In the genomic region with DNA sequence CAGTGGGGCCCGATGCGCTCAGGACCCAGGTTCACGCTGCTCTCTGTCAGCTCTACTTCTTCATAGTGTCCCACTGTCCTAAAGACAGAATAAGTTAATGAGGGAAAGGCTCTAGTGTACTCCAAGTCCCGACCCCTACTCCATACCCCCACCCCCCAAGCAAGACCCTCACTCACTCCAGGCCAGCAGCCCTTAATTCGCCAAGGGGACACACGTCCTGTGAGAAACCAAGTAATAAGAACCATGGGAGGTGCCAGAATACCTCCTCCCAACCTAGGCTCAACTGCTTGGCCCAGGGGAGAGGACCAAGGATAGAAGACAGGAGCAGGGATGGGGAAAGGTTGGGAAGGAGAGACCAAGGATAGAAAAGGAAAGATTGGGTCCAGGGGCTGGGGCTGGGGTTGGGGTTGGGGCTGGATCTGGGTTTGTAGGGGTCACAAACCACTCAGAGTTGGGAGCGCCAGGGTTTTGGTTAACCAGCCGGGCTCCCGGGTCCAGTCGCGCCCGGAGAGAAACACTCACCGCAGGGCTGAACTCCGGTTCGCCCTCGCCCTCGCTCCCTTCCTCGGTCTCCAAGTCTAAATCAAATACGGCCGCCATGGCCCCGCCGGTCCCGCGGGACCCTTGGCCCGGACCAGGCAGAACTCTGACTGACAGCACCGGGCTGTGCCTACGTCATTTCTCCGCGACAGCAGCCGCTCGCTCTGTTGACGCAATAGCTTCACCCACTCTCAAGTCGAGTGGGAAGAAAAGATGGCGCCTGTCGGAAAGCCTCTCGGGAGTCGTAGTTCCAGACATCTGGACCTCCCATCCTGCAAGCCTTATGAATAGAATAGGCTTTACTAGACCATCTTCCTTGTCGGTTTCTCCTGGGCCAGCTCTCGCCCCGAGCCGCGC, we compare ENCODE assay signal across 8 mouse cellular contexts. TPM values are rescaled to one million over a fixed set of nuclear protein-coding genes. Genes with fewer than 3 reads are reported as not detected.
DNase-seq lines count a peak whose midpoint lies in the region; ATAC-seq lines count a peak whose summit lies in the region.

Rps6kb2 (minus strand) TSS at position 709 of the 897 bp plus-strand sequence.

- peak; percentile 97 for DNase-seq in ZHBTc4 (ENCODE audit: low read depth, low spot score)
- peak; percentile 93 for DNase-seq in gastrocnemius, adult 8-10 months (ENCODE audit: low spot score in 2 of 2)
- DNase-seq in hindlimb bud, embryonic 11.5 days (ENCODE audit: extremely low spot score, low read depth, low spot score): peak; percentile 86
- DNase-seq in left cerebral cortex, adult 8-10 months (ENCODE audit: low spot score in 2 of 2): peak; percentile 96 to 97
- peak; percentile 98 for DNase-seq in right cerebral cortex, postnatal 10 days (ENCODE audit: low spot score in 2 of 2)
- DNase-seq in urinary bladder, postnatal 25 days (ENCODE audit: low spot score): peak; percentile 95

- H3K4me3 ChIP-seq in megakaryocyte, embryonic 14.5 days (replicated peaks): peak within 1 kb of the TSS; percentile 94

- peaks cover 77% of the 10 kb centered on the region for H3K4me1 ChIP-seq in megakaryocyte, embryonic 14.5 days

- no peaks in the 10 kb centered on the region for H3K27me3 ChIP-seq in megakaryocyte, embryonic 14.5 days (replicated peaks)

- peaks cover 41% of the 10 kb centered on the region for H3K36me3 ChIP-seq in megakaryocyte, embryonic 14.5 days (replicated peaks; ENCODE audit: low read length)

- ATAC-seq in common myeloid progenitor, adult 5-6 weeks (replicated peaks; ENCODE audit: low read depth, poor library complexity, severe bottlenecking): peak; percentile 94

- H3K9me3 ChIP-seq in megakaryocyte, embryonic 14.5 days: no peaks in the 10 kb centered on the region

RNA-seq across cellular contexts. Expression of gene Rps6kb2, which starts in this region (rescaled TPM):
- total RNA-seq in common myeloid progenitor, adult 5-6 weeks (2017): 15.9 and 16.4 TPM in 2 replicates
- 10 to 100 TPM; 18.6 to 28.4 (median 25.7) TPM for total RNA-seq in gastrocnemius, adult 8-10 months (2022)
- 10 to 100 TPM; 28.6 to 39.6 (median 34.1) TPM for total RNA-seq in left cerebral cortex, adult 8-10 months (2022)
- polyA plus RNA-seq in megakaryocyte, embryonic 14.5 days (2012; ENCODE audit: insufficient read depth, low replicate concordance): 108 and 492 TPM in 2 replicates

Comparison
In these comparisons a context has a peak if more than half of its experiments do, and no peak if none do; other contexts are left out.
1. Peak in every context shown above with its lines: DNase-seq, ATAC-seq and H3K4me3 ChIP-seq.